Comparison of ENCODE assay signal across 8 mouse cellular contexts in genomic region chr8:105304325-105305210, GRCm38 (mm10). TPM values are rescaled to one million over a fixed set of nuclear protein-coding genes. Genes with fewer than 3 reads are reported as not detected.
A peak's percentile ranks its signal among the peaks of the same experiment; 100 is the strongest.
DNase-seq lines count a peak whose midpoint lies in the region; ATAC-seq lines count a peak whose summit lies in the region.

No protein-coding gene starts in this region.

- H3K4me2 ChIP-seq in midbrain, embryonic 11.5 days: no peak overlapping the region

- H3K4me3 ChIP-seq in erythroblast, embryonic 14.5 days (replicated peaks): peak overlapping the region; percentile 27
- H3K4me3 ChIP-seq in midbrain, embryonic 11.5 days (ENCODE audit: low read depth, low read length): no peak overlapping the region
- H3K4me3 ChIP-seq in midbrain, embryonic 10.5 days: no peak overlapping the region

- no peak for ATAC-seq in erythroblast, adult 5-6 weeks (replicated peaks; ENCODE audit: low FRiP score, poor library complexity, severe bottlenecking)
- ATAC-seq in midbrain, embryonic 11.5 days (ENCODE audit: low FRiP score): no peak
- peak; percentile 77 for ATAC-seq in inflammation-experienced regulatory T-cells, adult 6 months

- no peak overlapping the region for H3K9ac ChIP-seq in midbrain, embryonic 11.5 days (ENCODE audit: low read length)

- peak; percentile 82 for DNase-seq in midbrain, embryonic 11.5 days (ENCODE audit: low spot score, missing footprints)
- DNase-seq in midbrain, embryonic 10.5 days (ENCODE audit: low spot score): no peak
- peak; percentile 77 for DNase-seq in skeletal muscle tissue, adult 2 months (ENCODE audit: low read depth, low spot score)
- DNase-seq in layer of hippocampus, adult 9-10 months (ENCODE audit: low spot score): no peak
- no peak for DNase-seq in right cerebral cortex, adult 18-20 months

- peaks cover 80% of the 10 kb centered on the region for H3K4me1 ChIP-seq in erythroblast, embryonic 14.5 days (ENCODE audit: control insufficient read depth)
- peaks cover 8% of the 10 kb centered on the region for H3K4me1 ChIP-seq in midbrain, embryonic 11.5 days (ENCODE audit: control insufficient read depth, insufficient read depth, low read length)
- peaks cover 14% of the 10 kb centered on the region for H3K4me1 ChIP-seq in midbrain, embryonic 10.5 days

- H3K27me3 ChIP-seq in erythroblast, embryonic 14.5 days (ENCODE audit: control insufficient read depth): no peaks in the 10 kb centered on the region
- H3K27me3 ChIP-seq in midbrain, embryonic 11.5 days (ENCODE audit: control insufficient read depth, insufficient read depth, low read length): no peaks in the 10 kb centered on the region
- H3K27me3 ChIP-seq in midbrain, embryonic 10.5 days (ENCODE audit: low read depth, poor library complexity, severe bottlenecking): no peaks in the 10 kb centered on the region

- peaks cover 100% of the 10 kb centered on the region for H3K36me3 ChIP-seq in erythroblast, embryonic 14.5 days (ENCODE audit: control insufficient read depth)
- peaks cover 28% of the 10 kb centered on the region for H3K36me3 ChIP-seq in midbrain, embryonic 11.5 days (ENCODE audit: control insufficient read depth, insufficient read depth, low read length)
- H3K36me3 ChIP-seq in midbrain, embryonic 10.5 days: peaks cover 95% of the 10 kb centered on the region

- WGBS in midbrain, embryonic 11.5 days: 84% methylated on average over 9 of the region's 9 CpGs
- WGBS in midbrain, embryonic 10.5 days: 89% methylated on average over 9 of the region's 9 CpGs

- H3K27ac ChIP-seq in midbrain, embryonic 11.5 days (ENCODE audit: low read depth, low read length): no peak overlapping the region
- H3K27ac ChIP-seq in midbrain, embryonic 10.5 days (replicated peaks): no peak overlapping the region

- no peaks in the 10 kb centered on the region for H3K9me3 ChIP-seq in erythroblast, embryonic 14.5 days (ENCODE audit: control insufficient read depth, low read length)
- H3K9me3 ChIP-seq in midbrain, embryonic 11.5 days (ENCODE audit: control insufficient read depth, low read length): no peaks in the 10 kb centered on the region
- no peaks in the 10 kb centered on the region for H3K9me3 ChIP-seq in midbrain, embryonic 10.5 days (replicated peaks)

RNA-seq across cellular contexts. Expression of gene Elmo3, which starts 0.8 kb away (rescaled TPM):
- polyA plus RNA-seq in erythroblast, embryonic 14.5 days (2012): 0.97 and 1.1 TPM in 2 replicates
- 13.8 and 17.3 TPM in 2 replicates for total RNA-seq in erythroblast, adult 5-6 weeks (2015; ENCODE audit: low replicate concordance)
- 22.1 and 30.7 TPM in 2 replicates for total RNA-seq in erythroblast, adult 5-6 weeks (2017; ENCODE audit: low replicate concordance)
- polyA plus RNA-seq in midbrain, embryonic 11.5 days (2014; fragmentation: Nextera tagmentation; extraction: Ambion mirVana): 0.81 and 1.8 TPM in 2 replicates
- polyA plus RNA-seq in midbrain, embryonic 10.5 days (2016; fragmentation: Nextera tagmentation; extraction: Ambion mirVana): 1.3 and 1.5 TPM in 2 replicates
- polyA plus RNA-seq in inflammation-experienced regulatory T-cells, adult 6 months (2017; shearing (Covaris generic)): 10 to 100 TPM in 1 of 3 experiments, 1 to 10 TPM in 2; 3.9 to 11.8 (median 9.5) TPM

RNA-seq across cellular contexts. Expression of gene E2f4, which starts 7.1 kb away (rescaled TPM):
- polyA plus RNA-seq in erythroblast, embryonic 14.5 days (2012): 30.0 and 45.9 TPM in 2 replicates
- total RNA-seq in erythroblast, adult 5-6 weeks (2015; ENCODE audit: low replicate concordance): 289 and 294 TPM in 2 replicates
- 120 and 129 TPM in 2 replicates for total RNA-seq in erythroblast, adult 5-6 weeks (2017; ENCODE audit: low replicate concordance)
- polyA plus RNA-seq in midbrain, embryonic 11.5 days (2014; fragmentation: Nextera tagmentation; extraction: Ambion mirVana): 94.9 and 101 TPM in 2 replicates
- 117 and 124 TPM in 2 replicates for polyA plus RNA-seq in midbrain, embryonic 10.5 days (2016; fragmentation: Nextera tagmentation; extraction: Ambion mirVana)
- 10 to 100 TPM; 54.2 to 61.3 (median 55.9) TPM for polyA plus RNA-seq in inflammation-experienced regulatory T-cells, adult 6 months (2017; shearing (Covaris generic))

RNA-seq across cellular contexts. Expression of gene Exoc3l, which starts 8.7 kb away (rescaled TPM):
- polyA plus RNA-seq in erythroblast, embryonic 14.5 days (2012): 1.6 and 1.7 TPM in 2 replicates
- 0.38 and 5.9 TPM in 2 replicates for total RNA-seq in erythroblast, adult 5-6 weeks (2015; ENCODE audit: low replicate concordance)
- total RNA-seq in erythroblast, adult 5-6 weeks (2017; ENCODE audit: low replicate concordance): 15.0 and 26.8 TPM in 2 replicates
- polyA plus RNA-seq in midbrain, embryonic 11.5 days (2014; fragmentation: Nextera tagmentation; extraction: Ambion mirVana): 6.4 and 8.6 TPM in 2 replicates
- 10.2 and 11.4 TPM in 2 replicates for polyA plus RNA-seq in midbrain, embryonic 10.5 days (2016; fragmentation: Nextera tagmentation; extraction: Ambion mirVana)
- polyA plus RNA-seq in inflammation-experienced regulatory T-cells, adult 6 months (2017; shearing (Covaris generic)): under 1 TPM in 2 of 3 experiments, not detected in 1; 0.38 to 0.60 TPM

RNA-seq across cellular contexts. Expression of gene 4931428F04Rik, which starts 14.9 kb away (rescaled TPM):
- polyA plus RNA-seq in erythroblast, embryonic 14.5 days (2012): 0.01 and 0.09 TPM in 2 replicates
- 1.0 and 3.8 TPM in 2 replicates for total RNA-seq in erythroblast, adult 5-6 weeks (2015; ENCODE audit: low replicate concordance)
- 0.70 and 1.2 TPM in 2 replicates for total RNA-seq in erythroblast, adult 5-6 weeks (2017; ENCODE audit: low replicate concordance)
- polyA plus RNA-seq in midbrain, embryonic 11.5 days (2014; fragmentation: Nextera tagmentation; extraction: Ambion mirVana): 34.2 and 34.4 TPM in 2 replicates
- polyA plus RNA-seq in midbrain, embryonic 10.5 days (2016; fragmentation: Nextera tagmentation; extraction: Ambion mirVana): 26.4 and 36.8 TPM in 2 replicates
- polyA plus RNA-seq in inflammation-experienced regulatory T-cells, adult 6 months (2017; shearing (Covaris generic)): 1 to 10 TPM; 1.2 to 2.5 (median 2.1) TPM

RNA-seq across cellular contexts. Expression of gene Lrrc29, which starts 21.5 kb away (rescaled TPM):
- polyA plus RNA-seq in erythroblast, embryonic 14.5 days (2012): 2.5 and 3.1 TPM in 2 replicates
- 13.4 and 35.9 TPM in 2 replicates for total RNA-seq in erythroblast, adult 5-6 weeks (2015; ENCODE audit: low replicate concordance)
- total RNA-seq in erythroblast, adult 5-6 weeks (2017; ENCODE audit: low replicate concordance): 26.2 and 28.6 TPM in 2 replicates
- 0.91 and 1.1 TPM in 2 replicates for polyA plus RNA-seq in midbrain, embryonic 11.5 days (2014; fragmentation: Nextera tagmentation; extraction: Ambion mirVana)
- polyA plus RNA-seq in midbrain, embryonic 10.5 days (2016; fragmentation: Nextera tagmentation; extraction: Ambion mirVana): 1.2 and 1.7 TPM in 2 replicates
- polyA plus RNA-seq in inflammation-experienced regulatory T-cells, adult 6 months (2017; shearing (Covaris generic)): 1 to 10 TPM; 1.8 to 4.2 (median 3.2) TPM

Comparison
In these comparisons a context has a peak if more than half of its experiments do, and no peak if none do; other contexts are left out.
1. DNase-seq: peak in midbrain, embryonic 11.5 days (single experiment) and skeletal muscle tissue, adult 2 months (single experiment); none in midbrain, embryonic 10.5 days (single experiment), layer of hippocampus, adult 9-10 months (single experiment) and right cerebral cortex, adult 18-20 months (single experiment).